Mouse (Mus musculus): ENCODE measurements around the gene Tcf7l2.

The Tcf7l2 gene

DNA sequence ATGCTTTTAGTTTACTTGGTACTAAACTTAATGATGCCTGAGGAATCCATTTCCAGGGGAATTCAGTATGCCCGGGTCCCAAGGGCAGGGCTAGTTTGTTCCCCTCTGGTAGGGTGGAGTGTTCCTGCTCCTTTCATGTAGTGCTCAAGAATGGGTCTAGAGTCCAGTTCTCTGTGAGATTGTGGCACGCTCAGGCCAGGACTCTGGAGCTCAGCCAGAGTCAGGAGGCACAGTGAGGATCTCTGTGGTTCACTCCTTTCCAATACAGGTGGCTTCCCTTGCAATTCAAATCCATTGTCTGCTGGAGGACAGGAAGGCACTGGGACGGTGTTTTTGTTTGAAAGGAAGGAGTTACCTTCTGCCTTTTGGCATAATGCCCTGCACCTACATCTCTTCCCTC lies 56.2 kb downstream of the Tcf7l2 start:
- DNase-seq: no peak

DNA sequence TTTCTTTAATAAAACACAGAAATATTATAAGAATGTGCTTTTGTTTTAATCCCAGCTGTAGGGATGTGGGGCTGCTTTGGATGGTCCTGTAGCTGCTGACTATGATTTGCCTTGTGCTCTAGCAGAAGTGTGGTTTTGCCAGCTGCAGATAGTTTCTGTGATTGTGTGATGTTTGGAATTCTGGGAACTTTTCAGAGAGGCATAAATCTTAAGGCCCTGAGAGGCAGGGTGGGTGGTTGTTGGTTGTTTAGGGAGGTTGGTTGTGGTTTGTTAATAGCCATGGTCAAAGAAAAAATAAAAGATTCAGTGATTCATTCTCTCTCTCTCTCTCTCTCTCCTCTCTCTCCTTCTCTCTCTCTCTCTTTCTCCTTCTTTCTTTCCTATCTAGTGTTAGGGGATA lies 57.8 kb downstream of the Tcf7l2 start:
- DNase-seq: no peak

GRCm38 (mm10) chr19:55800059-55800458 lies 58.4 kb downstream of the Tcf7l2 start:
- no peak for DNase-seq

DNA sequence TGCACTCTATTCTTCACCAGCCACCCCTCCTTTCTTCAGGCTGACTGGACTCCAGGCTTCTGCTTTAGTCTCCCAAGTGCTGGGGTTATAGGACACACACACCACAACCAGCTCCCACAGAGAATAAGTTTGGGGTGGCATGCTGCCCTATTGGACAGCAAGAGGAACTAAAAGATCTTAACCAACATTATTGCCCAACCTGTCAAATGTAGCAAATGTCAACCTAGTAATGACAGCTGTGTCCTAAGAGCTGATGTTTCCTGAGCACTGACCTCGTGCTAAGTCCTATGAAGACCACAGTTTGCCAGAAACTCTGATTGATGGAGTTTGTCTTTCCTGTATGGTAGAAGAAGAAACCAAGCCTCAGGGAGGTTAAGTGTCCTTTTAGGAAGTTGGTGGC lies 61.5 kb downstream of the Tcf7l2 start:
- DNase-seq: no peak

GRCm38 (mm10) chr19:55803797-55804196 lies 62.2 kb downstream of the Tcf7l2 start:
- no peak for DNase-seq

- DNase-seq: no peak
Measured at GRCm38 (mm10) chr19:55804795-55805194, 63.2 kb downstream of the Tcf7l2 start.

- DNase-seq: peak; percentile 29
Measured at GRCm38 (mm10) chr19:55806434-55807193, 65.0 kb downstream of the Tcf7l2 start.

DNA sequence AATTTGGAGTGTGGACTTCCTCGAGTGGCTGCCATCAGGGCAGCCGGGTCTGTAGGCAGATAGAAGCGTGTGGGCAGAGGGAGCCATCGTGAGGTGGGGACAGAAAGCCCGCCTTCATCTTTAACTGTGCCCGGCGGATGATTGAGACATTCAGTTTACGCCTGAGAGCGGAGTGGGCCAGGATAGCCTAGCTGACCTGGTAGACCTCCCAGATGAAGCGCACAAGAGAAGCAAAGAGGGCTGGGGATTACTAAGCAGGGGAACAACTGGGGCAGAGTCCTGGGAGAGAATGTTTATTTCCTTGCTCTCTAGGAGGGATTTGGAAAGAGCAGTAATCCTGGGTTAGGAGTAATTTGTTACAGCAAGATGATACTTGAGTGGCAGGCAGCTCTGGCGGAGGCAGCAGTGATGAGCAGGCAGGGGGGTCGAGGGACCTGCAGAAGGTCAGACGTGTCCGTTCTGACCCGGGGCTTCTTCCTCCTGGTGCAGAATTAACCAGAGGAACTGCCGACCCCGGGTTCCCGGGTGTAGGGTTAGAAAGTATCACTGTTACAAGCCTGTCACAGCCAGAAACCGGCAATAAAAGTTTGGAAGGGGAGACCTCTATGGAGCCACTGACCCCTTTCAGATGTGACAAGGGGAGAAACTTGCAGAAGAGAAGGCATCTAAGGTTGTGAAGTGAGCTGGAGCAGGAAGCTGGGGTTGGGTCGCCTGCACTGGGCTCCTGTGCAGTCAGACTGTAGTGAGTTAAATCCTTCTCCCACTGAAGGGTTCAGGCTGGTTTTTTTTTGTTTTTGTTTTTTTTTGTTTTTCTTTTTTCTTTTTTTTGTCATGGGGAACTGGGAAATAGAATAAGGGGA lies 65.8 kb downstream of the Tcf7l2 start:
- no peak for DNase-seq

- DNase-seq: no peak
Measured at GRCm38 (mm10) chr19:55808304-55808703, 66.7 kb downstream of the Tcf7l2 start.

DNA sequence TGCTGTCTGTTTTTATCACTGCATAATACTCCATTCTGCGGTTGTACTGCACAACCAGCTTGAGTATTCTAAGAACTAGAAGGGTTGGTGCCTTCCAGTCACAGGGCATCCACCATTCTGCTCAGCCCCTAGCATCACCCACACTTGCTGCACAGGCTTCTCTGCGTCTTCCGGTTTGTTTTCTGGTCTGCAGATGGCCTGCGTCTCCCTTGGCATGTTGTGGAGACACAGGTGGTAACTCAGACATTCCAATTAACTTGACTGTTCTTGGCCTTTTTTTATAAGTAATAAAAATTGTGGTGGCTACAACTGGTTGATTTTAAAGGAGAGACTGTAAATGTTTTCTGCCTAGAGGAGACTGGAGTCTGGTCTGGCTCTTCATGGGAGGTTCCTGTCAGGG lies 67.9 kb downstream of the Tcf7l2 start:
- DNase-seq: no peak

DNA sequence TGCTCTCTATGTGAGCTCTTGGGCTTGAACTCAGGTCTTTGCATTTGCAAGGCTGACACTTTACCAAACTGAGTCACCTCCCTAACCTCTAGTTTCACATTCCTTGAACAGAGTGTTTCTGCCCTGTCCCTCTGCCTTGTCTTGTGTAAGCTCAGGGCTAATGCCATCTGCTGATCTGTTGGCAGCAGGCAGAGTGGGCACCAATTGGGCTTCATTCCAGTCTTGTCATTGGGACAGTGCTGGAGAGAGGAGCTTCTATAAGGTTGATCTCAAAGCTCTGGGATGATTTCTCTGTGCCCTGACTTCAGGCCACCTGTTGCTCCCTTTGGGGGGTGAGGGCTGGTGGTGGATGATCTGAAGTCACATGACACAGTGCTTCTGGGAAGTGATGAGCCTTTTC lies 70.6 kb downstream of the Tcf7l2 start:
- DNase-seq: no peak

- no peak for DNase-seq
Measured at GRCm38 (mm10) chr19:55815010-55815790, 73.6 kb downstream of the Tcf7l2 start.

- DNase-seq: no peak
Measured at GRCm38 (mm10) chr19:55816974-55817373, 75.4 kb downstream of the Tcf7l2 start.

- DNase-seq: no peak
Measured at GRCm38 (mm10) chr19:55820202-55820601, 78.6 kb downstream of the Tcf7l2 start.

DNA sequence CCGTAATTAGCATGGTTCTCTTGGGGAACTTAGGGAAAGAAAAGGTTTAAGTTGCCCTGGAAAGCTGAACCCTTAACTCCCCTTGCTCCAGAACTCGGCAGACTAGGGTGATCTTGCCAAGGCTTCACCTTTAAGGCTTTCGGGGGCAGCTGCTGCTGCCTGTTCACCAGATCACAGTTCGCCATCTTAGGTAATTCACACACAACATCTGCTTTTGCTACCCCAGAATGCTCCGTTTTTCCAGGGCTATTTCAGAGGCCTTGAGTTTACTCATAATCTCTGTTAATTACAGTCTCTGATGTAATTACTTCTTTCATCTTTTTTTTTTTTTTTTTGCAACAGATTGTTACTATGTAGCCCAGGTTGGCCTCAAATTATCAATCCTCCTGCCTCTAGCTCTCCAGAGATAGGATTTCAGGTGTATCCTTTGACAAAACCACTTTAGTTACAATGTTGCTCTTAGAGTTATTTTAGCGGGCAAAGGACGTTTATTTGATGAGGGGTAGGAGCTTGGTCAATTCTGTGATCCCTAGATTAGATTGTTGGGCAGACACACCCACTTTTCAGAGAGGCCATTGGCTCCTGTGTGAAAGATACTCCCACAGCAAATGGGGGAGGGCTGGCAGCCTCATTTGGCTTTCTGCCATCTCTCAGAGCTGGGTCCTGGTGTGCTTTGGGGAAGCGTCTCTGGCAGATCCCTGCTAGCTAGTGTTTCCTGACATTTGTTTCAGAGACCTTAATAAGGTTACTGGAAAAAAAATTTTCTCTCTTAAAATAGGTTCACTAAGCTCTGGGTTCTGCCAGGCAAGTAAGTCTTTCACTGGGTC lies 83.6 kb downstream of the Tcf7l2 start:
- no peak for DNase-seq

GRCm38 (mm10) chr19:55825951-55826507 lies 84.4 kb downstream of the Tcf7l2 start:
- DNase-seq: no peak

- no peak for DNase-seq
Measured at GRCm38 (mm10) chr19:55827613-55828259, 86.1 kb downstream of the Tcf7l2 start.

DNA sequence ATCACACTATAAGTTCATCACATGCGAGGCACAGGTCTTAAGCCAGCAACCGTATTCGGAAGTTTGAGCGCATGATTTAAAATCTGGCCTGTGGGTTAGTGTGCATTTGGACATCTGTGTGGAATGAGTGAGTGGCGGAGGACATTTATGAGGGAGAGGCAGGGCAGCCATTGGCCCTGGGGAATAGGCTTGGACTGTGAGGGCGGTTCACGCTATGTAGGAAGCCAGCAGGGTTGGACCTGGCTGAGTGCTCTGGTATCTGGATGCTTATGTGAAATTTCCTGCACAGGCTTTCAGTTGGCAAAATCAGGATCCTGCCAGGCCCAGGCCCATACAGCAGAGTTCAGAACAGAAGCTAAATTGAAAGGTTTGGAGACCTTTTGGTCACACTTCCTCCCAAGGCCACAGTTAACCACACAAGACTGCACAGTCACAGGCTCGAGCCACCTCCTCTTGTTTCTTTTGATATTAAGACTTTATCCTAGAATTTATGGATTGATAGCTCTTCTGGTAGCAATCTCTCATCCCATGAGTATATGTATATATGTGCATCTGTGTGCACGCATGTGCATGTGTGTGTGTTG lies 89.4 kb downstream of the Tcf7l2 start:
- DNase-seq: no peak

- DNase-seq: no peak
Measured at GRCm38 (mm10) chr19:55832122-55832521, 90.5 kb downstream of the Tcf7l2 start.

DNA sequence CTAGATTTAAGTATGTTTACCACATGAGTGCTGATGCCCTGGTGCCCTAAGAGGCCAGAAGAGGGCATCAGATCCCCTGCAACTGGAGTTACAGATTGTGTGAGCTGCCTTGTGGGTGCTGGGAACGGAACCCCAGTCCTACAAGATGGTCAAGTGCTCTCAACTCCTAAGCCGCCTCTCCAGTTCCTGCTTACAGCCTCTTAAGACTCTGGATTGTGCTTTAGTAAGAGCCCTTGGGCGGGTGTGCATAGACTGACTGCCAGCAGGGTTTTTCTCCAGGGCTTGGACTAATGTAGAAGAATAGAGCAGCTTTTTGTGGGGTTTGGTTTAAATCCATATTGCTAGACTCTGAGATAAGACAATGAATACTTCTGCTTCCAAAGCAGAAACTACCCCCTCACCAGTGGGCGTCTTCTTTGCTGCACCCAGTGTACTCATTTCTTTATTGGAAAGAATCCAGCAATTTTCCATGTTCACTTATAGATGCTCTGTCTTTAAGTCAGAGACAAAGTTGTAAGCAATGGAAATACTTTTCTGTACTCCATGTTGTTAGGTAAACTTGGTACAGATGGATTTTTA lies 92.3 kb downstream of the Tcf7l2 start:
- DNase-seq: no peak
